Mouse (Mus musculus): ENCODE results near the gene Mvb12b.

Mvb12b gene

DNA sequence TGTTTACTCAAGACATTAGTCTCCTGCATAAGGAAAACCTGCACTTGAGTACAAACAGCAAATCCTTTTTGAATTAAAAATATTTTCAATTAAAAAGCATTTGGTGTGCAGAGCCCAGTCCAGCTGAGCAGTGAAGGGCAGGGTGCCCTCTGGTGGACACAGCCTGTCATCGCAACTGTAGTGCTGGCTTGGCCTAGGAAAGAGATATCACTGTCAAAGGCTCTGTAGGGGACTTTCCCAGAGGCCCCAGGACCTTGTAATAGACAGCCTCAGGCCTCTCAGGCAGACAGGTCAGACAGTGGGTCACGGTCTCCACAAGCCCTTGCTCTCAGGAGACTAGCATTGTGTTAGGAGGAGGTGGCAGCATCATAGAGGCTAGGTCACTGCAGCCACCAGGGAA is 151.0 kb downstream of the Mvb12b start:
- 14% methylated on average over 2 of the region's 2 CpGs for WGBS

DNA sequence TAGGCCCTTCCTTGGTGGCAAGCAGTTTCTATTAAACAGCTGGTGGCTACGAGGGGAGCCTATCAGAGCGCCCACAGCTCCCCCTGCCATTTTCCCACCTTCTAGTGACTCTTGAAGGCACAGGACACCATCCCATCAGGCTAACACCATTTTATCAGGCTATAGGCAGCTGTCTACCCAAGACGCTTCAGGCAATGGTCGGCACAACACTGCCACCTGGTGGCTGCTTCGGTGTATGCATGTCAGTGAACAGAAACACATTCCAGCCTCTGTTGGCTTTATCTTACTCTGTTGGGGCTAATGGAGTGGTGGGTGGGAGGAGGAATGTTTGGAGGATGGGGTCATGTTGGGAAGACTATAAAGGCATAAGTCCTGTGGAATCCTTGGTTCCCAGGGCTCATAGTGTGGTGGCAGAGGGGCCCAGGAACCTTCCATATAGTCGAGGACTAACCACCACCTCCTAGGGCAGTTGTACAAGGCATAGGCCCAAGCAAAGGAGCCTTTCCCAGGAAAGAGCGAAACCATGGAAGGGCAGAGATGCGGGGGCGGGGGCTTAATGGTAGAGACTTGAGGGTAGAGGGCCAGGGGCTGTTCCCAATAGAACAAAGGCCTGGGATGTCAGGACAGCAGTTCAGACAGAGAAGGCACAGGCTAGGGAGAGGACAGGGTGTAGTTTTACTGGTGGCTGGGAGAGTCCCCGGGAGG is 152.8 kb downstream of the Mvb12b start:
- WGBS: 40% methylated on average over 10 of the region's 10 CpGs

DNA sequence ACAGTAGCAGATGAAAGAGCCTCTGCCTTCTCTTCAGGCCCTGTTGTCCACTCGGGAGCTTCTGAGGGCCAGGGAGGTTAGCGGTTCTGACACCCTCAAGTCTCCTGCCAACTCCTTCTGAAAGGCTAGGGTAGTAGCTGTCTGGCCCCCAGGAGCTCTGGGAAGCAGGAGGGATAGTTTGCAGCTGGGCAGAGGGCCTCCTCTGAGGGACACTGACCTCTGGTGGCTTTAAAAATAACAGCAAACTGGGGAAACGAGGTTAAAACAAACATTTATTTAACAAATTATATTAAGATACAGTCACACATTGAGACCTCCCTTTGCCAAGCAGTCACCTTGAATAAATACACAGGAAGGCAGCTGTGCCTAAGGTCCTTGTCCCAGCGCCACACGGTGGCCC is 158.0 kb downstream of the Mvb12b start:
- WGBS: 48% methylated on average over 5 of the region's 5 CpGs

DNA sequence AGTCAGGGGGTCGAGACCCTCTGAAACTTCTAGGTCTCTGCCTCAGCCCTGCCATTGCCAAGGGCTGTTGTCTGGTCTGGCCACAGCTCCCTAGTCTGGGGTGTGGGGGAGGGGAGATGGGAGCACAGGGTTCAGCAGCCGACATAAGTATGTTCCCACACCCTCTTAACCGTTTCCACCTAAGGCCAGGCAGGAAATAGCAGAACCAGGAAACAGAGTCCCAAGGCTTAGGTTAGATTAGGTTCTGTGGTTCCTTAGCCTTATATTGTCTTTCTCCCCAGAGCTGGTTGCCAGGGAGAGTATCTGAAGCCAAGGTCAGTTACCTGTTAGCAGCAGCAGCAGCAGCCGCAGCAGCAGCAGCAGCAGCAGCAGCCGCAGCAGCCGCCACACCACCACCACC is 160.5 kb downstream of the Mvb12b start:
- WGBS: 70% methylated on average over 6 of the region's 6 CpGs

DNA sequence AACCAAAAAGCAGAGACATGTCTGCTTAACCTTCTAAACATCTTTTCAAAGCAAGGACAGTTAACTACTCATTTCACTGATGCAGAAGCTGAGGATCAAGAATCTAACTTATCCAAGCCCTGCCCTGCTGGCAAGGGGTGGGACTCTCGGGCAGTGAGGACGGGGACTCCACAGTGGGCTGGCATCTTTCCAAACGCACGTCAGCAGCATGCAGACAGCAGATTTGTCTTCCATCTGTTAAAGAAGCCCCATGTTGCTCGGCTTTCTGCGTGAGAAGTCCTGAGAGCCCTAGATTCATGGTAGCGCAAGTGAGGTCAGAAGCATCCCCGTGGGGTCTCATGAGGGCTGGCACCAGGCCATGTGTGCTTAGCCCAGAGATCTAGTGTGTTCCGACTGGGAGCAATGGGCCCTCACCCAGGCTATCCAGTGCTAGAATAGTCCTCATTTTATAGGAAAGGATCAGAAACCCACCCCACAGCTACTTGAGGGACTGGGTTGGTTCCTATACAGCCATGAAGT is 167.3 kb downstream of the Mvb12b start:
- 26% methylated on average over 9 of the region's 9 CpGs for WGBS

DNA sequence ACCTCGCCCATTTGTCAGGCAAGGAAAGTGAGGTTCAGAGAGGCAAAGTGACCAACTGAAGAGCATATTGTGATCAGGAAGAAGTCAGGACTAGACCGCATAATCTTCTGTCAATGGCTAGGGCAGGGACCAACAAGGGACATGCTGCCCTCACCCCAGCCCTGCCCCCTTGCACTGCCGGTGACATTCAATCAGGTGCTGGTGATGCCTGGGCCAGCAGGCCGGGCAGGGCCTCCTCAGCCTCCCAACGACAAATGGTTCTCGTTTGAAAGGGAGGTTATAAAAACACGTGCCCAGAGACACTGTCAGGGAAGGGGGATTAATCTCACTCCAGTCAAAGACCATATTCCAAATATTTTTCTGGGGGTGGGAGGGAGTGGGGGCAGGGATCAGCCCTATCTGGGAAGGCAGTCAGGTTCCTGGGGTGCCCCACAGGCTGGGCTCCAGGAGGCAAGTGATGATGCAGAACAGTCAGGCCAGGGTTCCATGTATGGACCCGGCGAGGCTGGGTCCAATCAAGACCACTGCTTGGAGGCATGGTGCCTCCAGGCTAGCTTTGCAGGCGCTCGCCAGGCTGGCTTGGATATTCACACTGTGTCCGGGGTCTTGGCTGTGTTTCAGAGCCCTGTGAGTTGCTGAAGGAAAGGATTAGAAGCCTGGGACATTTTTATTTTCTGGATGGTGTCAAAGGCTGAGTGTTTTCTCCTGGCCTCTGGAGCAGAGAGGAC is 168.2 kb downstream of the Mvb12b start:
- WGBS: 71% methylated on average over 12 of the region's 12 CpGs

DNA sequence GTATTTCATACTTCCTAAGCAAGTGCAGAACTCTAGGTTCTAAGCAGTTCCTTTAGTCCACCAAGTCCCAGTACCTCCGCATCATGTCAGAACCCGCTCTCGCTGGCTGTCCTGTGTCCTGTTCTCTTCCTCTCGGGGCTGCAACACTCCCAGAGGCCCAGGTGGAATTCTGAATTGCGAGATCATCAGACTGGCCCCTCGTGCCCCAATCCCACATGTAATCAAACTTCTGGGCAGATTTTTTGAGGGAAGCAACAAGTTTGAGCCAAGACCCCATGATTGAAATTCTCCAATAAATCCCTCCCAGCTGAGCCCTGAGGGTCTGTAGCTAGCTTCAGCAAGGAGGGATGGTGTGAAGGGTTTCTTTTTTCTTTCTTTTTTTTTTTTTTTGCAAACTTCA is 169.2 kb downstream of the Mvb12b start:
- 83% methylated on average over 6 of the region's 6 CpGs for WGBS

DNA sequence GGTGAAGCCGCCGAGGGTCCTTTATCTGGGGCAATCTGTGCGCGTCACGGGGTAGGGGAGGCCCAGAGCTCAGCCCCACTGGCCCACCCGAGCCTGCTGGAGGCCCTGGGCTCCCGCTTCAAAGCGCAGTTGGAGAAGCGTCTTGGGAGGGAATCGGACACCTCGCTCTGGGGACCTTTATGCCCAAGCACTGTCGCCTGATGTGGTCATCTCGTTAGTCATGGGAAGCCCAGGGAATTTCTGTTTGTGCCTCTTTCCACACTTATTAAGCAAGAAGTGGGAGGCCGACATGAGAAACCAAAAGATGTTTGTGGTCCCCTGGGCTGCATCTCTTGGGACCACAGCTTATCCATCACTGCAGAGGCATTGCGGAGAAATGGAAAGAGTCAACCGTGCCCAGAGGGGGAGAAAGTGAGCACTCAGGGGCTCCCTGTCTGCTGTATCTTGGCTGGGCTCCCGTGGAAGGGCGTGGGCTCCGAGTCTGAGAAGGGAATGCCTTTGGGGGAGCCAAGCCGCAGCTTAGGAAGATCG is 169.9 kb downstream of the Mvb12b start:
- WGBS: 34% methylated on average over 21 of the region's 21 CpGs

DNA sequence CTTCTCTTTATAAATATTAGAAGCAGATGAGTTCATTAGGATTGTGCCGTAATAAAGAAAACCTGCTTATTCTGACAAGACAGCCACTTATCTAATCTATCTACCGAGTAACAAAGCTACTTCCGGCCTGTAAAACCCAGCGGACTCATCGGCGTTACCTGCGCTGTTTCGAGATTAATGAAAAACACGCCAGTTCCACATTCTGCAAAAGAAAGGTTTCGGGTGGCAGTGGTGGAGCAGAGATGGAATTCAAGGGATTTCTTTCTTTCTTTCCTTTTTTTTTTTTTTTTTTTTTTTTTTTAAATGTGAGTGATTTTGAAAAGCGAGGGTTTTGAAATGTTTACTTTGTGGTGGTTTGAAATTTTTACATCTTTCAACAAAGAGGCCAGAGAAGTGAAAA is 170.4 kb downstream of the Mvb12b start:
- 72% methylated on average over 11 of the region's 11 CpGs for WGBS

DNA sequence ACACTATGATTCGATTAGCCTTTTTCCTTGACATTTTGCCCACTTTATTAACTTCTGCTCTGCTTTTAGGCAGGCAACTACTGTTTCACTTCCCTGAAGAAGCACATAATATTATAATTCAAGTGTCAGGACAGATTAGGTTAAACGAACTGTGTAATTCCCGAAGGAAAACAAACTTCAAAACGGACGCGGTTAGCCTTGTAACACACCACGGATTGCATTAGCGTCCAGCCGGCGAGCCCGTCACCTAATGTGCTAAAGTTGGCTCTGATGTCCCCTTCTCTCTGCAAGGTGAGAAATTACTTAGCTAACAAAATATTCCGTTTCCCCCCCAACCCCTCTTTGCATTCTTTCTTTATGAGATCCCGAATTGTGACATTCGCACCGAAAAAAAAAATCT is 170.9 kb downstream of the Mvb12b start:
- WGBS: 54% methylated on average over 15 of the region's 15 CpGs

DNA sequence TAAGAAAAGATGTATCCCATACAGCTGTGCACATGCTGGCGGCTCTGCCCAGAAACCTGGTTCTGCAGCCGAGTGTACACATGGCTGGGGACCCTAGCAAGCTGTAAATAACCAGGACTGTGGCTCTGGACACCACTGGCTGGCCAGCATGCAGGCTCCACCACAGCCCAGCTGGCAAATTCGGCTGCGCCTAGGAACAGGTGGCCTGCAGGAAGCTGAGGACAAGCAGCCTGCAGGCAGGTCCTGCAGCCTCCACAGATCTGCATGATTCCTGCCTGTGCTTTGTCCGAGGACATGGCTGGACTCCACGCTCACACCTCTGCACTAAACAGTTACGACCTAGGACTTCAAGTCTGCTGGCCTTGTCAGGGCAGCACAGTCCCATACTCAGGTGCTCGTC is 172.8 kb downstream of the Mvb12b start:
- WGBS: 83% methylated on average over 8 of the region's 8 CpGs

DNA sequence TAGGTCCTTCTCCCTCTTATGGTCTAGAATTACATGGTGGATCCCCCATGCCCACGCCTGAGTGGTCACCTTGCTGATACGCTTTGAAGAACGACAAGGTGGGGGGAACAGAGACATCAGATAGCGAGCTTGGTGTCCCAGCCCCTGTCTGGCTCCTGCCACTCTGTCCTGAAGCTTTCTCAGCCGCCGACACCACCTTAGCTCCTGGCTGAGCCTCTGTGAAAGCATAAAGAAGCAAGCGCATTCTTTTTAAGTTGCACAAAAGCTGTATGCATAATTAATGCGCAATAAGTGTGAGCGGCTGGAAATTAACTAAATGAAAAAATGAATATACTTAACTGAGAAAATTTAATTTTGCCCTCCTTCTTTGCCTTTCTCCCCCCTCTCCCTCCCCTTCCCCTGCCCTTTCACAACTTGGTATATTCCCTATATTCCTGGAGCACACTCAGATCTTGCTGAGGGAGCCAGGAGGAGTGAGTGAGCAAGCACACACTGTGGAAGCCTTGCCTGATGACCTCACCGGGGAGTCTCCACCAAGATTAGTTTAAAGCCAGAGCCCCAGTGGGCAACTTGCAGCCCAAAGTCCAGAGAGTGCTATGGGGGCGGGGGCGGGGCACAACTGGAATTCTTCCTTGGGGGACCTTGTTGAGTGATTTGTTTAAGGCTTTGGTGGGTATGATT is 174.0 kb downstream of the Mvb12b start:
- 24% methylated on average over 12 of the region's 12 CpGs for WGBS

DNA sequence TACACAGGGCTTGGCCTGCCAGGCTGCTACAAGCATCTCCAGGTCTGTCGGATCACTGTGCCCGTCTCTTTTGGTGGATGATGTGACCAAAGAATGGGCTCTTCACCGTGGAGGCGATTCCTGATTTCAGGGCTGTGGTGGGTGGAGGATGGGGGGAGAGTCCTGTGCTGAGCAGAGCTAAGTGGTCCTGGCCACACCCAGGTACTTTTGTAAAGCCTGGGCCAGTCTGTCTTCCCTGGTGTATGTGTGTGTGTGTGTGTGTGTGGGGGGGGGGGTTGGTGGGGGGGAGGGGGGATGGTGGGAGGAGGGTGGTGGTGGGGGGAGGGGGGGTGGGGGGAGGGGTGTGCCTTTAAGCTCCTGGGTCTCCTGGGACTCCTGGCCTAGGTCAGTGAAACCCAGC is 174.9 kb downstream of the Mvb12b start:
- 57% methylated on average over 4 of the region's 4 CpGs for WGBS

DNA sequence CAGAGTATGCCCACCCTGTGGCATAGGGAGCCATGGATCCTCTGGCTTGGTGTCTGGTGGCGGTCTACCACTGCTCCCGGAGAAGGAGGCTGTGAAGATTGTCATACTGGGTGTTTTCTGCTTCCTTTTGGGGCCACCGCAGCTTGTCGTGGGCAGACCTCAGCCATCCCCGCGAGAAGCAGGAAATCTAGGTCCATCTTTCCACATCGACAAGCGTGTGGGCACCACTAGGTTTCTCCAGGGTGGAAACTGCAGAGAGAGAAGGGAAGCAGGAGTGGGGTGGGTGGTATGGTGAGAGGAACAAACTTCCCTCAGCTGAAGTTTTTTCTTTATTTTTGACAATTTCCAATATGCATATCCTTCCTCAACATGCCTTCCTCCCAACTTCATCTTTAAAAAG is 178.9 kb downstream of the Mvb12b start:
- WGBS: 56% methylated on average over 8 of the region's 8 CpGs

DNA sequence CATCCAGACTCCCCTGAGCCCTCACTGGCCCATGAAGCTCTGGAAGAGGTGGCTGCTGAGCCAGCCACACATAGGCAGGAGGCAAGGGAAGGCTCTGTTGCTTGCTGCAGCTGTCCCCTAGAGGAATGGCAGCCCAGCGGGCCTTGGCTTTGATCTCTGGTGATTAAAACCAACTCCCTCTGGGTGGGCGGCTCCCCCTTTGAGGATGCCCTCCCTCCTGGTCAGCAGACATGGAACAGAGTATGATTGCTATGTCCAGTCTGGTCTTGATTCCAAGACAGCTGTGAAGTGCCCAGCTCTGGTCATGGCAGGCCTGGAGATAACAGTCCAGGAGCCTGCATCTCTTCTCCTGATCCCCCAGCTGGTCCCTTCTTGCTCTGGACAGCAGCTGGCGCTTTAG is 179.7 kb downstream of the Mvb12b start:
- 69% methylated on average over 3 of the region's 3 CpGs for WGBS

DNA sequence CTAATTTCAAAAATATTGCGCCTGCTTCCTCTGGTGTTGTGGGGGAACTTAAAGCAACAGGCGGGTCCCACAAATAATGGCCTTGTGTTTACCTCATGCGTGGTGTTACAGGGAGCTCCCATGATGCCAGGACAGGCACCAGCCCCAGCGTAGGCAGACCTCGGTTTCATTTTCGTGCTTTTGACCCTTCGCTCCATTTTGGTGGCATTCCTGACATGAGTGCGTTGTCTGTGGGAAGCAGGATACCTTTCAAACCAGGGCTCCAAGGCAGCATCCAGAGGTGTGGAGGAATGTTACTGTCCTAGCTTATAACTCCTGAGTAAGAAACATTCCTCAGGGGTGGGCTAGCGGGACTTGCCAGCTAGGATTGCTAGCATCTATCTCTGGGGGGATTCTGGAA is 181.3 kb downstream of the Mvb12b start:
- 83% methylated on average over 9 of the region's 9 CpGs for WGBS

DNA sequence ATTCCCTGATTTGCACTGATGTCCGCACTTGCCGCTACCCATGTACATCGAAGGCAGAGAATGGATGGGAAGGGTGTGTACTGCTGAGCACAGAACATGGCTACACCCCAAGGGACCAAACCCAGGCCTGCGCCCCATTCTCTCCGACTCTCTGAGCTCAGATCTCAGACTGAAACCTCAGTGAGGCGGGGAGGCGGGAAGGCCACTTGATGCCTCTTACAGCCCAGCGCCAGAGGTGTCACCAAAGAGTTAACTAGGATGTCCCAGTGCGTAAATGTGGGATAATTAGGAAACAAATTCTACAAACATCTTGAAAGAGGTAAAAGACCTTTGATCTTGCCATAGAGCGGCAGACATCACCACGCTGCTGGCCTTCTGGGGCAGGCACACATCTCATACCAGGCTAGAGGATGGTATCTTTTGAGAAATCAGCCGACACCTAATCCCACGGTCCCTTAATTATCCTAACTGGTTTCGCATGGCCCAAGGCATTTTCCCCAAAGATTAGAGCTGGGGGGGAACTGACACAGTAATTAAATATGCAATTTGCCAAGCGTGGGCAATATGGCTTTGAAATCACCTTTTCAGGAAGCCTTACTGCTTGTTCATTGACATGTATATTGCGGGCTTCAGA is 181.9 kb downstream of the Mvb12b start:
- 72% methylated on average over 16 of the region's 16 CpGs for WGBS

DNA sequence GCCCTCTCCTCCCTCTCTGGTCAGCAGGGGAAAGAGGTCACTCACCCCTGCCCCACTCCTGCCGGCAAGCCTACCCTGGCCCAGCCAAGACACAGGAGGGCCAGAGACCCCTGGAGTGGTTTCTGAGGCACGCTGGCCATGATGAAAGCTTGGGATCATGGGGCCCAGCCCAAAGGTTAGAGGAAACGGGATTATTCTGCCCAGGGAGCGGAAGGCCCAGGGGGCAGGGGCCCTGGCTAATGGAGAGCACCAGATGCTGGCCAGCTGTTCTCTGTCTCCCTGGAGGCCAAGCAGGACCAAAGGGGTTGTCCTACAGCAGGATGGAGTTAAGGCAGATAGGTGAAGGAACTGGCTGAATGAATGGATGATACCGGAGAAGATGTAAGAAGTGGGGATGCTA is 184.5 kb downstream of the Mvb12b start:
- WGBS: 83% methylated on average over 5 of the region's 5 CpGs

DNA sequence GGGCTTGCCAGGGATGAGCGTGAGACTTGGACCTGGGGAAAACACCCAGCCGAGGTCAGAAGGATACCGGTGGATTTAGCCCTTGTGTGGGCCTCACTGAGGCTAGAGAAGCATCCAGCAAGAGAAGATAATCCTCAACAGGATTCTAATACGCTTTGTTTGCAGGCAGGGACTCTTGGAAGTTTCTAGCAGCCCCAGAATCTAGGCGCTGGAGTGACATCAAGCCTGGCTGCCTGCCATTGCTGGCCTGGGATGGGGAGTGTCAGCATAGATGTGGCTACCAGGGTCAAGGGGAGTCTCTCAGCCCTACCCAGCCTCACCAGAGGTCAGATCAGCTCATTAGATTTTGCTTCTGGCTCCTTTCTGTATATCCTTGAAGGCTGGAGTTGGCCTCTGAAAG is 185.0 kb downstream of the Mvb12b start:
- WGBS: 72% methylated on average over 5 of the region's 5 CpGs

DNA sequence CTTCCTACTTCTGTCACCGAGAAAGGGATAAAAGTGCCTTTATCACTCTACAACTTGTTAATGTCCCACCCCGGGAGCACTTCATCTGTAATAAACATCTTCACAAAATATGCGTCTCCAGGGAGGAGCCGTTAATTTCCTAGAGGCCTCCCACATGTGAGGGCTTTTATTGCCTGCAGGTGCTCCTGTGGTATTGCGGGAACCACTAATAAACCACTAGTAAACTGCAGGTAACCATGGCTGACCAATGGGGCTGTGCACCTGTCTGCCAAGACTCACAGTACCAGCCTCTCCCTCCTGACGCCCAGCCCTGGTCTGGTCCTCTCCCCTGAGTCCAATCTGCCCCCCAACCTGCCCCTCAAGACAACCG is 186.3 kb downstream of the Mvb12b start:
- 66% methylated on average over 7 of the region's 7 CpGs for WGBS

DNA sequence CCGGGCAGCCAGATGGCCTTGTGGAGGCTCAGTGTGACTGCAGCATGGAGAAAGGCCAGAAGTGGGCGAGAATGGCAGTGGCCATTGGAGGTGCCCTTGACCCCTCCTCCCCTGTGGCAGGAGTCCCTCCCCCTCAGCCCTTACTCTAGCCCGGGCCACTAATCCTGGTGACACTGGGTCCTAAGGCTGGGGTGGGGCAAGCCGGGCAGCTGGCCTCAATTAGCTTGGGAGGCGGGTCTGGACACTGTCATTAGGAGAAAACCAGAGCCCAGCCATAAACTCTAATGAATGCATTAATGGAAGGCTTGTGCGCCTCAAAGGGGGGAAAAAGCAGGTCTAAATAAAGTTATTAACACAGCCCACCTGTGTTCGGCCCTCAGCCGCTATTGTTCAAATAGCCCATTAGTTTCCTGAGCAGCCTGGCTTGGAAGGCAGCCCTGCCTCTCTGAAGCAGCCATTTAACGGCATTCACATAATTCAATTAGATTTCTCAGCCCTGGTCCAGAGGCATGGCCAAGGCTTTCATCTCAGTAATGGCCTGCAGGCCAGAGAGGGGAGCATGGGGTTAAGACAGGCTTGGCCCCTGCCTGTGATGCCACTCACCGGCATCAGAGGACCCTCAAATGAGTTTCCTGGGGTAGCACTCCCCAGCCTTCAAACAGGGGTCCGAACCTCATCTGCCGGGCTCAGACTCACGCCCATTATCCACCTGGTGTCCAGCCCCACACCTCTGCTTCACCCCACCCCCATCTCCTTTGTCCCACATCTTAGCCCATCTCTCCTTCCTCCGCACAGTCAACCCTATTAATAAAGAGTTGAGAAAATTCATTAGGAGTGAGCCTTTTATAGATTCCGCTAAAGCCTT is 186.9 kb downstream of the Mvb12b start:
- WGBS: 50% methylated on average over 15 of the region's 15 CpGs

All from cerebral cortex, adult 2 months (tissue).